Mouse (Mus musculus) thymus, postnatal 10 days (tissue): Measurements from ENCODE around the gene Fbn1.
A peak's percentile ranks its signal among the peaks of the same experiment; 100 is the strongest.

Source experiments
- DNase-seq, 2 experiments: peaks; one replicate each; pipeline ENCODE4 v3.0.0; 2021; ENCODE audit warnings: low spot score in 2 of 2

Gene Fbn1

GRCm38 (mm10) chr2:125456059-125456789 lies 51.6 kb downstream of the Fbn1 start:
- peak in 1 of 2 experiments; percentile 12 for DNase-seq

DNA sequence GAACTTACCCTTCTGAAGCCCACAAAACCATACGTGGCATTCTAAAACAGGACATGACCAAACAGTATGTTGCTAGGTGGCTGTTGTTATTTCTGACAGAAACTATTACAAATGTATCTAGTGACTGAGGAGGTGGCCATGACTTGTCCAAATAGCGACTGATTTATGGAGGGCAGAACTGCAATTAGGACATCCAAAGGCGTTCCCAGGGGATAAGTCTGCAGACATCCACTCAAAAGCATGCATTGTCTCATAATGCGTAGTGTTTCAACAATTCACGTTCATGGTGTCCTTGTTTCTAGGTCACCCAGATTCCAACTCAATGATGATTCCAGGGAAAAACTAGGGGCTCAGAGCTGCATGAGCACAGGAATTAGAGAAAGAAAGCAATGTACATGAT lies 53.0 kb downstream of the Fbn1 start:
- DNase-seq = no peak

- DNase-seq = no peak
These were observed 55.3 kb downstream of the Fbn1 start for GRCm38 (mm10) chr2:125452369-125453097.

- no peak for DNase-seq
These were observed 58.4 kb downstream of the Fbn1 start for GRCm38 (mm10) chr2:125449361-125449760.

- DNase-seq = no peak
These were observed 58.9 kb downstream of the Fbn1 start for GRCm38 (mm10) chr2:125448881-125449280.

DNA sequence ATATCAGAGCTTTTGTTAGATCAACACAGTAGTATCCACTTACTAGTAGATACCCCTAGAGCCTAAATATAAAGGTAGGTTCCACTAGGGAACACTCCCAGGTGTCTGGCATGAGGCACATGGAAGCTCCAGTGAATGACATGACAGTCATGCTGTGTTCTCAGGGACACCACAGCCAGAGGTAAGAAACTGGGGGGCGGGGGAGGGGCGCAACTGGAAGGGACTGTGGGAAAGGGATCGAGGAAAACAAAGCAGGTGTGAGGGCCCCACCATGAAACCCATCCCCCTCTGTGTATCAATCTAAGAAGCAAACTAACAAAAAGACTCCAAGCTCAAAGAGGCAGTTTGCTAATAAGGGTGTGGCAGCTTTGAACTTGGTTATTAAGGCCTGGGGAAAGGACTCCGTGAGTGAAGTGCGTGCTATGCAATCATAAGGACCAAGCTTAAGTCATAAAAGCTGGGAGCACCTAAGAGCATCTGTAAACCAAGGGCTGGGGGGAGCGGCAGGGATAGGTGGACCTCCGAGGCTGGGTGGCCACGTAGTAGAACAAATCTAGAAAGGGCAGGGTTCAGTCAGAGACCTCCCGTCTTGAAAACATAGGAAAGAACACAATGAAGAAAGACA lies 60.4 kb downstream of the Fbn1 start:
- no peak for DNase-seq

- no peak for DNase-seq
These were observed 69.4 kb downstream of the Fbn1 start for GRCm38 (mm10) chr2:125438381-125438780.

DNA sequence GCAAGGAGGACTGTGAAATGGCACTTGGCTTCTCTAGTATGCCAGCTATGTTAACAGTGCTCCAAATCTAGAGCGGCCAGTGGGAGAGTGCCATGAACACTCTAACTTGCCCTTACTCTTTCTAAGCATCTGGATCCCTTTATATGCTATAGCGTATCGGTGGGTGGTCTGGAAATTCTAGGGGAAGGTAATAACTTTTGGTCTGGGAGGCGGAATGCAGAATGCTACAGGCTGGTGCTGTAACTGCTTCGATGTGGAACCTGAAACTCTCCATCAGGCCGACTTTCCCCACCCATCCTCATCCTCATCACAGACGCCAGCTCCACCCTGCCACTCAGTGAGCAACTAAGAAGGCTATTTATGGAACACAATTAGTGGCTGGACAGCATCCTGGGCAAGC lies 71.6 kb downstream of the Fbn1 start:
- no peak for DNase-seq

GRCm38 (mm10) chr2:125433524-125433923 lies 74.3 kb downstream of the Fbn1 start:
- DNase-seq = no peak

DNA sequence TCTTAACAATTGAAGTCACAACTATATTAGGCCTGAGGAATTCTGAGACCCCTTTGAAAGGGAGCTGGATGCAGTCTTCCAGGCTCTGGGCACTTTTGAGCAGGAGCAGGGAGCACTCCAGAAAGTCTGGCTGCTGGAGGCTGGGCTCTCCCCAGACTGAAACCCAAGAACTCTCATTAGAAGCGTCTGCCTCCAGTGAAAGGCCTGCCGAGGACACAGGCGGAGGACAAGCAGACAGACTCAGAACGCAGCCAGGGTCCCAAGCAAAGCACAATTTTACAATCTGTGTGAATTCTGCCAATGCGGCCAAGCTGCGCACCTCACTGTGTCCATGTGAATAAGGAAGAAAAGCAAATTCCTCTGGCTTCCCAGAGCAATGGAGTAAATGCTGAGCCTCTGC lies 76.3 kb downstream of the Fbn1 start:
- no peak for DNase-seq

DNA sequence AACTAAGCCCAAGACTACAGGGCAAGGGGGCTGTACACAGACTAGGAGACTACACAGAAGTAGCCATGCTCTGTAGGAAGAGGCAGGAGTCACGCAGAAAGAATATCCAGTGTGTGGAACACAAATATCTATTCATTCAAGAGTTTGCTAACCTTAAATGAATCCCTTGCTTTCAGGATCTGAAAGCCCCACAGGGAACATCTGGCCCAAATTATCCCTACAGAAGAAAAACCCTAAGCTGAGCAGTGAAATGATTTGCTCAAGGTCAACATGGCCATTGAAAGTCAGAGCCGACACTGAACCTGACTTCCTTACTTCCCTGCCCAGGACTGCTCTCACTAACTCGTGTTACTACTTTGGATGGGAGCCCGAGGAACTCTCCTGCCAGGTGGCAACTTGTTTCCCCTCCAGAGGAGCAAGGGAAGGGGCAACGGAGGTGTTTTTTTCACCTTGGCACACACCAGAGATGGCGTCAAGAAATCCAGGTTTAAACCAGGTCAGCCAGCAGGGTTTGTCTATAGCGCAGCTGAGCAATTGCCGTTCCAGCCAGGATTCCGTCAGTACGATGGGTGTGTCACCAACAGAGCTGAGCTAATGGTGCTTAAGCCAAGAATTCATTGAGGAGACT lies 78.9 kb downstream of the Fbn1 start:
- no peak for DNase-seq

- DNase-seq = no peak
These were observed 87.2 kb downstream of the Fbn1 start for GRCm38 (mm10) chr2:125420604-125421003.

DNA sequence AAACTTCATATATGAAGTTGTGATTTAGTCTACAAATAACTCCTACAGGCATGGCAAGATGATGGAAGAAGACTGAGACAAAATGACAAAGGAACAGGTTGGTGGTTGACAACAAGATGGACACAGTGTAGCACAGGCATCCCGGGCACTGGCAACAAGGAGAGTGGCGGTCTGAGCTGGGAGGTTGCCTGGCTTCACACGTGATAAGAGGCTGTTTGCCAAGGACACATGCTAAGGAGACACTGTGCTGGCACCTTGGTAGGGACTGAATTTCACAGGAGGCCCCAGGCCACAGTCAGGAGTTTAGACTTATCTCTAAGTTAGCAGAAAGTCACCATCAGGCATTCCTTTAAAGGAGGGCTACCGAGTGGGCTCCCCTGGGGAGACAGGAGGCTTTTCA lies 88.1 kb downstream of the Fbn1 start:
- no peak for DNase-seq

DNA sequence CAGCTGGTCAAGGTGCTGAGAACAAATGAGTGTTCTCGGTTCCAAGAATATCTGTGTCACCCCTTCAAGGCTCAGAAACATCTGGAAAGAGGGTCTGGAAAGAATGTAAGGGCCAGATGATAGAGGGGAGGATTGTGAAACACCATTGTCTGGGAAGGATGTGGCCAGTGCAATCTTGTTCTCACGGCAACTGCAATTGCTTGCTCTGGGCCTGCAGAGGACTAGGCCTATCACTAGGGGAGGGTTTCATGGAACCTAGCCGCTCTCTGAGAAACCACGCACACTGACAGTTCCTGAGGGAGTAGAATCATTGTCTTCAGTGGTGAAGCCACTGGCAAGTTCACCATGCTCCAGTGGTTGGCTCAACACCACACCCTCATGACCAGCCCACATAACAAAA lies 89.2 kb downstream of the Fbn1 start:
- DNase-seq = no peak

GRCm38 (mm10) chr2:125416541-125417245 lies 91.1 kb downstream of the Fbn1 start:
- no peak for DNase-seq

DNA sequence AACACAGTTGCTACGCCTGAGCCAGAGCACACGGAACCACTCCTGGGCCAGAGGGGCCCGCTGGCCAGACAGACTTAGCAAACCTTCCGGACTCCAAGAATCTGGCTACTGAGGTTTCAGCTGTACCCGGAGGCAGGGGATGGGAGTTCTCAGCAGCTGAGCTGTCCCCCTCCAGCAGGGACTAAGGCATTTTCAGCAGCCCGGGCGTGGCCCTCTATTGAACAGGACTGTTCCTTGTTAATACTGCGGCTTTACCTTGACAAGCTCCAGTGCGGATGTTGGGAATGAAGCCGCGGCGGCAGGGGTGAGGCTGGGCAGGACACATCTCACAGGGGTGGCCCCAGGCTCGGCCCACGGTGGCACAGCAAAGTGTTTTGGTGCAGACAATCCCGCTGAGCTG lies 95.4 kb downstream of the Fbn1 start:
- no peak for DNase-seq

GRCm38 (mm10) chr2:125411777-125412176 lies 96.0 kb downstream of the Fbn1 start:
- no peak for DNase-seq

- DNase-seq = no peak
These were observed 103.2 kb downstream of the Fbn1 start for GRCm38 (mm10) chr2:125404509-125405105.

- no peak for DNase-seq
These were observed 105.5 kb downstream of the Fbn1 start for GRCm38 (mm10) chr2:125402276-125402675.

- no peak for DNase-seq
These were observed 107.7 kb downstream of the Fbn1 start for GRCm38 (mm10) chr2:125400121-125400520.

DNA sequence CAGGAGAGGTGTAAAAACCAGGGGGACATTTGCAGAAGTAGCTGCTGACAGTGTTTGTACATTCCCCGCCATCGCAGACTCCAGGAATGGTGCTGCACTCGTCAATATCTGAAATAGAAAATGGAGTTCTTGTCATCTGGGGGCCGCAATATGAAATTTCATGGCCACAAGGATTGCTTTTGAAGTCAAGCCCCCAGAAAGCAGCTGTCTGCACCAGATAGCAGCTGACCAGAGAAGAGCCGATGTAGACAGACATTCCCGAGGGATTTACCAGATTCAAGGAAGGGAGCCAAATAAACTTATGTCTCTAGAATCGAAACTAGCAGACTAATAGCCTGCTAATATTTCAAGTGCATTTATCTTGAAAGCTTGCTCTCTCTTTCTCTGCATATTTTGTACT lies 110.0 kb downstream of the Fbn1 start:
- no peak for DNase-seq
